Comparison of ENCODE assay signal across 8 mouse cellular contexts in the genomic region with DNA sequence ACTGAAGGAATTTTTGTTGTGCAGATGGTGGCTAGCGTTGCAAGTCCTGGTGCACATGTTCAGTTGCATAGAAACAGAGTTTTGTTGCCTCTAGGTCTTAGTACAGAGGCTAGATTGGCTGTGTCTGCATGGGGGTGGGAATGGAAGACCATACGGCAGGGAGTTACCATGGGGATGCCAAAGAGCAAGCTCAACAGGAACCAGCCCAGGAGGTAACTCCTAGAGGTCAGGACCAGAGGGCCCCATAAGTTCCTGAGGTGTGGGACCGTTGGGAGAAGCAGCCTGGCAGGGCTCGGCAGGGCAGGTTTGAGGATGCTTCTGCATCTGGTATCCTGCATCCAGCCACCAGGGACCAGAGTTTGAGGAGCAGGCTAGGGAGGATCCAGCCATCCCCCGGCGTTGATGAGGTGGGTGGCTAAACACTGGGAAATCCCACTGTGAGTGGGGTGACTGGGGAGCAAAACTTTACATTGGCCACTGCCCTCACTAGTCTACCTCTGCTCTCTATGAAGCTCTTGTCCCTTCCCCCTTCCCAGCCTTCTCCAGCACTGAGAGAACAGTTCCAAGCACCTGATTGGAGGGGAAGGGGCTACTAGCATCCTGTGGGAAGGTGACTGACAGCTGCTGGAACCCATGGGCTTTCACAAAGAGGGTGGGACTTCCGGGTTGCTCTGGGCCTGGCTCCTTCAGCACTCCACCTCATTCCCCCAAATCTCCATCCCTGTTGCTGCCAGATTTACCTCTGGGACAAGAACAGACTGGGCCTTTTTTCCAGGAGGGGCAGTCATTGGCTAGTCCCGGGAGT. TPM values are rescaled to one million over a fixed set of nuclear protein-coding genes. Genes with fewer than 3 reads are reported as not detected.
DNase-seq lines count a peak whose midpoint lies in the region; ATAC-seq and TF ChIP-seq lines count a peak whose summit lies in the region.

No protein-coding gene starts in this region.

- TF ChIP-seq CTCF in kidney, postnatal 0 days (IDR thresholded peaks at IDR 0.05; ENCODE audit: low read depth): no peak
- TF ChIP-seq CTCF in liver, postnatal 0 days (IDR thresholded peaks at IDR 0.05; ENCODE audit: low read depth): no peak

- H3K36me3 ChIP-seq in forebrain, embryonic 15.5 days: peaks cover 12% of the 10 kb centered on the region; the same call in 1 of the 2 replicates
- peaks cover 4% of the 10 kb centered on the region; the same call in 1 of the 2 replicates for H3K36me3 ChIP-seq in kidney, postnatal 0 days (ENCODE audit: insufficient read depth, low read length)
- H3K36me3 ChIP-seq in liver, postnatal 0 days (replicated peaks; ENCODE audit: insufficient read depth, low read length): peaks cover 10% of the 10 kb centered on the region

- DNase-seq in frontal cortex, postnatal 25 days (ENCODE audit: low spot score in 2 of 2): no peak
- peak; percentile 97 for DNase-seq in R1 (ENCODE audit: low read depth, low spot score)
- peak; percentile 95 for DNase-seq in kidney, postnatal 0 days (ENCODE audit: low spot score)
- DNase-seq in liver, postnatal 0 days: peak; percentile 38
- DNase-seq in right cerebral cortex, postnatal 10 days (ENCODE audit: low spot score in 2 of 2): peak; percentile 83 to 92

- H3K4me1 ChIP-seq in forebrain, embryonic 15.5 days: peaks cover 32% of the 10 kb centered on the region
- H3K4me1 ChIP-seq in kidney, postnatal 0 days (replicated peaks; ENCODE audit: insufficient read depth, low read length): peaks cover 12% of the 10 kb centered on the region
- peaks cover 20% of the 10 kb centered on the region for H3K4me1 ChIP-seq in liver, postnatal 0 days (ENCODE audit: insufficient read depth)

- peak overlapping the region; percentile 88 for H3K4me3 ChIP-seq in forebrain, embryonic 15.5 days
- H3K4me3 ChIP-seq in kidney, postnatal 0 days (replicated peaks; ENCODE audit: low read depth, low read length): peak overlapping the region; percentile 84
- H3K4me3 ChIP-seq in liver, postnatal 0 days (ENCODE audit: low read depth, low read length): peak overlapping the region; percentile 82

- peak overlapping the region; percentile 80 for H3K9ac ChIP-seq in forebrain, embryonic 15.5 days (replicated peaks)
- H3K9ac ChIP-seq in kidney, postnatal 0 days (ENCODE audit: low read depth, low read length): peak overlapping the region; percentile 87
- H3K9ac ChIP-seq in liver, postnatal 0 days (replicated peaks): peak overlapping the region; percentile 91

- H3K4me2 ChIP-seq in forebrain, embryonic 15.5 days (replicated peaks): peak overlapping the region; percentile 97
- H3K4me2 ChIP-seq in kidney, postnatal 0 days (ENCODE audit: low read length): peak overlapping the region; percentile 88
- peak overlapping the region; percentile 99 for H3K4me2 ChIP-seq in liver, postnatal 0 days (ENCODE audit: low read depth, low read length)

- H3K9me3 ChIP-seq in forebrain, embryonic 15.5 days: no peaks in the 10 kb centered on the region
- no peaks in the 10 kb centered on the region for H3K9me3 ChIP-seq in kidney, postnatal 0 days (replicated peaks; ENCODE audit: low read length)
- H3K9me3 ChIP-seq in liver, postnatal 0 days (ENCODE audit: low read length): no peaks in the 10 kb centered on the region

- no peaks in the 10 kb centered on the region for H3K27me3 ChIP-seq in forebrain, embryonic 15.5 days
- H3K27me3 ChIP-seq in kidney, postnatal 0 days (ENCODE audit: insufficient read depth, low read length): no peaks in the 10 kb centered on the region
- no peaks in the 10 kb centered on the region for H3K27me3 ChIP-seq in liver, postnatal 0 days (ENCODE audit: insufficient read depth, low read length)

- WGBS in forebrain, embryonic 15.5 days: 6% methylated on average over 8 of the region's 8 CpGs
- 7% methylated on average over 8 of the region's 8 CpGs for WGBS in kidney, postnatal 0 days
- WGBS in liver, postnatal 0 days (ENCODE audit: insufficient replicate concordance): 16% methylated on average over 8 of the region's 8 CpGs

- peak; percentile 25 for ATAC-seq in frontal cortex, adult (ENCODE audit: low TSS enrichment)
- peak; percentile 51 for ATAC-seq in forebrain, embryonic 15.5 days (replicated peaks)
- ATAC-seq in kidney, postnatal 0 days (replicated peaks; ENCODE audit: low FRiP score, low read depth): no peak; the same call in 1 of the 2 replicates
- ATAC-seq in liver, postnatal 0 days: no peak
- ATAC-seq in granulocyte monocyte progenitor cell, adult 5-6 weeks (replicated peaks; ENCODE audit: poor library complexity, severe bottlenecking): no peak

- peak overlapping the region; percentile 29; the same call in 1 of the 2 replicates for H3K27ac ChIP-seq in forebrain, embryonic 15.5 days (replicated peaks)
- no peak overlapping the region for H3K27ac ChIP-seq in kidney, postnatal 0 days
- H3K27ac ChIP-seq in liver, postnatal 0 days (ENCODE audit: low read depth): no peak overlapping the region

- no peak for TF ChIP-seq EP300 in liver, postnatal 0 days (IDR thresholded peaks at IDR 0.05; ENCODE audit: low read depth)

RNA-seq across cellular contexts. Expression of a gene that starts 1.5 kb away (rescaled TPM):
- 144 and 167 TPM in 2 replicates for polyA plus RNA-seq in forebrain, embryonic 15.5 days (2015; fragmentation: Nextera tagmentation; extraction: Ambion mirVana)
- polyA plus RNA-seq in kidney, postnatal 0 days (2015; fragmentation: Nextera tagmentation; extraction: Ambion mirVana): 77.5 and 85.0 TPM in 2 replicates
- 24.8 and 27.7 TPM in 2 replicates for polyA plus RNA-seq in liver, postnatal 0 days (2015; fragmentation: Nextera tagmentation; extraction: Ambion mirVana)
- 70.7 and 83.3 TPM in 2 replicates for total RNA-seq in granulocyte monocyte progenitor cell, adult 5-6 weeks (2014; fragmentation: Nextera tagmentation)
- total RNA-seq in granulocyte monocyte progenitor cell, adult 5-6 weeks (2017): 65.1 and 77.6 TPM in 2 replicates

RNA-seq across cellular contexts. Expression of a gene that starts 6.2 kb away (rescaled TPM):
- polyA plus RNA-seq in forebrain, embryonic 15.5 days (2015; fragmentation: Nextera tagmentation; extraction: Ambion mirVana): 81.1 and 89.5 TPM in 2 replicates
- 54.4 and 56.0 TPM in 2 replicates for polyA plus RNA-seq in kidney, postnatal 0 days (2015; fragmentation: Nextera tagmentation; extraction: Ambion mirVana)
- 19.1 and 20.5 TPM in 2 replicates for polyA plus RNA-seq in liver, postnatal 0 days (2015; fragmentation: Nextera tagmentation; extraction: Ambion mirVana)
- 15.2 and 21.3 TPM in 2 replicates for total RNA-seq in granulocyte monocyte progenitor cell, adult 5-6 weeks (2014; fragmentation: Nextera tagmentation)
- 26.1 and 26.7 TPM in 2 replicates for total RNA-seq in granulocyte monocyte progenitor cell, adult 5-6 weeks (2017)

RNA-seq across cellular contexts. Expression of a gene that starts 28.6 kb away (rescaled TPM):
- polyA plus RNA-seq in forebrain, embryonic 15.5 days (2015; fragmentation: Nextera tagmentation; extraction: Ambion mirVana): 0.11 TPM in 2 replicates
- polyA plus RNA-seq in kidney, postnatal 0 days (2015; fragmentation: Nextera tagmentation; extraction: Ambion mirVana): 0.08 and 0.09 TPM in 2 replicates
- polyA plus RNA-seq in liver, postnatal 0 days (2015; fragmentation: Nextera tagmentation; extraction: Ambion mirVana): 0.12 and 0.24 TPM in 2 replicates
- not detected in 2 replicates for total RNA-seq in granulocyte monocyte progenitor cell, adult 5-6 weeks (2014; fragmentation: Nextera tagmentation)
- not detected in 2 replicates for total RNA-seq in granulocyte monocyte progenitor cell, adult 5-6 weeks (2017)

RNA-seq across cellular contexts. Expression of a gene that starts 36.4 kb away (rescaled TPM):
- 0.69 and 0.74 TPM in 2 replicates for polyA plus RNA-seq in forebrain, embryonic 15.5 days (2015; fragmentation: Nextera tagmentation; extraction: Ambion mirVana)
- polyA plus RNA-seq in kidney, postnatal 0 days (2015; fragmentation: Nextera tagmentation; extraction: Ambion mirVana): 1.2 and 1.3 TPM in 2 replicates
- polyA plus RNA-seq in liver, postnatal 0 days (2015; fragmentation: Nextera tagmentation; extraction: Ambion mirVana): 57.3 and 58.4 TPM in 2 replicates
- not detected in 2 replicates for total RNA-seq in granulocyte monocyte progenitor cell, adult 5-6 weeks (2014; fragmentation: Nextera tagmentation)
- total RNA-seq in granulocyte monocyte progenitor cell, adult 5-6 weeks (2017): 0.09 TPM in 1 of 2 replicates, not detected in the other

RNA-seq across cellular contexts. Expression of a gene that starts 40.7 kb away (rescaled TPM):
- 10.8 and 14.3 TPM in 2 replicates for polyA plus RNA-seq in forebrain, embryonic 15.5 days (2015; fragmentation: Nextera tagmentation; extraction: Ambion mirVana)
- 11.1 and 11.2 TPM in 2 replicates for polyA plus RNA-seq in kidney, postnatal 0 days (2015; fragmentation: Nextera tagmentation; extraction: Ambion mirVana)
- 4.9 and 6.5 TPM in 2 replicates for polyA plus RNA-seq in liver, postnatal 0 days (2015; fragmentation: Nextera tagmentation; extraction: Ambion mirVana)
- total RNA-seq in granulocyte monocyte progenitor cell, adult 5-6 weeks (2014; fragmentation: Nextera tagmentation): 36.0 and 39.4 TPM in 2 replicates
- 32.1 and 36.0 TPM in 2 replicates for total RNA-seq in granulocyte monocyte progenitor cell, adult 5-6 weeks (2017)

Comparison
In these comparisons a context has a peak if more than half of its experiments do, and no peak if none do; other contexts are left out.
1. ATAC-seq: peak in frontal cortex, adult (single experiment) and forebrain, embryonic 15.5 days (single experiment); none in kidney, postnatal 0 days (single experiment), liver, postnatal 0 days (single experiment) and granulocyte monocyte progenitor cell, adult 5-6 weeks (single experiment).
2. DNase-seq: peak in R1 (single experiment), kidney, postnatal 0 days (single experiment), liver, postnatal 0 days (single experiment) and right cerebral cortex, postnatal 10 days (2 of 2); none in frontal cortex, postnatal 25 days (0 of 2).
3. Peak in every context shown above with its lines, with median percentiles within 50 percentile points of each other: H3K4me2 ChIP-seq, H3K4me3 ChIP-seq and H3K9ac ChIP-seq.